Mouse (Mus musculus) adrenal gland, adult 18-20 months (tissue): ENCODE results near the gene Cd59b. TPM values are rescaled to one million over a fixed set of nuclear protein-coding genes. Genes with fewer than 3 reads are reported as not detected.

Experiments
- total RNA-seq, 2 experiments: library from RNA; stranded (reverse); gene quantifications; 1 replicate in 1 of 2; 2 replicates in 1 of 2; pipeline ENCODE4 v1.2.3; 2021

The Cd59b gene
- total RNA-seq, 2 experiments from 2014 or later, result 13.0 TPM

Other genes starting within 250 kb of the Cd59b start
- 10 to 100 TPM; 22.7 to 29.7 TPM for gene Lmo2, start 111.9 kb upstream of the Cd59b start, total RNA-seq
- 10 to 100 TPM; 56.0 to 80.7 TPM for gene Fbxo3, start 42.1 kb upstream of the Cd59b start, total RNA-seq
- not detected for gene 4931422A03Rik, start 41.5 kb upstream of the Cd59b start, total RNA-seq
- under 1 TPM in 1 of 2 experiments, not detected in 1; 0.36 TPM for gene Gm10912, start 4.0 kb upstream of the Cd59b start, total RNA-seq
- not detected for gene Gm10799, start 1.3 kb upstream of the Cd59b start, total RNA-seq
- 100 to 1,000 TPM in 1 of 2 experiments, 10 to 100 TPM in 1; 99.7 to 107 TPM for gene Cd59a, start 26.0 kb downstream of the Cd59b start, total RNA-seq
- 1 to 10 TPM in 1 of 2 experiments, under 1 TPM in 1; 0.89 to 1.5 TPM for gene A930018P22Rik, start 52.9 kb downstream of the Cd59b start, total RNA-seq